Mouse (Mus musculus) liver, embryonic 11.5 days (tissue): ENCODE data around the gene Zfp13. TPM values are rescaled to one million over a fixed set of nuclear protein-coding genes. Genes with fewer than 3 reads are reported as not detected.

ENCODE experiments used
- ATAC-seq: fragments of 200-750 bp; cut with Nextera tagmentation; replicated peaks from 2 replicates; pipeline ENCODE4 v1.8.0; 2017; ENCODE audit warnings: moderate number of reproducible peaks, mild to moderate bottlenecking, moderate TSS enrichment, moderate library complexity; ENCODE audit not compliant: low FRiP score
- DNase-seq: peaks from one replicate; pipeline ENCODE4 v3.0.0-alpha.2; 2017; ENCODE audit warnings: low spot score
- H3K27ac ChIP-seq: fragments of 300-500 bp; sonication (generic); 2 replicates; pipeline ENCODE4 v1.5.1; 2014; ENCODE audit warnings: mild to moderate bottlenecking, low read depth, low read length, control low read depth
- H3K27me3 ChIP-seq: fragments of 300-500 bp; sonication (generic); replicated peaks from 2 replicates; pipeline ENCODE4 v1.6.1; 2014; ENCODE audit warnings: low read length, mixed read lengths; ENCODE audit not compliant: control insufficient read depth, insufficient read depth
- H3K36me3 ChIP-seq: fragments of 300-500 bp; sonication (generic); 2 replicates; pipeline ENCODE4 v1.6.1; 2014; ENCODE audit warnings: mild to moderate bottlenecking, low read length, moderate library complexity, mixed read lengths; ENCODE audit not compliant: control insufficient read depth, insufficient read depth
- H3K4me1 ChIP-seq: fragments of 300-500 bp; sonication (generic); replicated peaks from 2 replicates; pipeline ENCODE4 v1.6.1; 2014; ENCODE audit warnings: low read length, mixed read lengths; ENCODE audit not compliant: control insufficient read depth, insufficient read depth
- H3K4me2 ChIP-seq: fragments of 300-500 bp; sonication (generic); 2 replicates; pipeline ENCODE4 v1.6.1; 2014; ENCODE audit warnings: mild to moderate bottlenecking, control low read depth, moderate library complexity
- H3K4me3 ChIP-seq: fragments of 300-500 bp; sonication (generic); 2 replicates; pipeline ENCODE4 v1.5.1; 2014; ENCODE audit warnings: low read depth, low read length, control low read depth
- H3K9ac ChIP-seq: fragments of 300-500 bp; sonication (generic); 2 replicates; pipeline ENCODE4 v1.6.1; 2014; ENCODE audit warnings: low read depth, low read length, control low read depth
- H3K9me3 ChIP-seq: fragments of 300-500 bp; sonication (generic); 2 replicates; pipeline ENCODE4 v1.6.1; 2016; ENCODE audit warnings: low read length, inconsistent platforms, mixed read lengths; ENCODE audit not compliant: control insufficient read depth
- WGBS: fragments of 180-500 bp; shearing (Covaris S2); extraction: QIAGEN DNeasy Blood & Tissue Kit; methylation state at CpG from one replicate; pipeline ENCODE4 v1.1.7; 2014; 5-methylcytosine and 5-hydroxymethylcytosine counted together
- polyA plus RNA-seq: library from polyadenylated mRNA; unstranded; fragments of >200 nt; fragmentation: Nextera tagmentation; extraction: Ambion mirVana; gene quantifications from 2 replicates; pipeline ENCODE4 v1.2.1, GENCODE M21; 2014

The Zfp13 gene
- polyA plus RNA-seq, 1 experiment from 2014 or later, result 5.6 TPM

- Histone ChIP-seq H3K4me1 (peaks cover 19% of the 10 kb centered on the region), H3K27ac (no peak overlapping the region), H3K4me2 (peak overlapping the region; percentile 19; the same call in 1 of the 2 replicates), H3K27me3 (no peaks in the 10 kb centered on the region), H3K9me3 (no peaks in the 10 kb centered on the region), H3K9ac (no peak overlapping the region), H3K36me3 (no peaks in the 10 kb centered on the region), H3K4me3 (no peak overlapping the region)
- ATAC-seq (no peak), DNase-seq (no peak)
- 22% methylated on average over 5 of the region's 5 CpGs for WGBS
These were observed 56.0 kb downstream of the Zfp13 start for GRCm38 (mm10) chr17:23543325-23543724.

- Histone ChIP-seq H3K9me3 (no peaks in the 10 kb centered on the region), H3K4me1 (peaks cover 19% of the 10 kb centered on the region), H3K36me3 (no peaks in the 10 kb centered on the region), H3K9ac (no peak overlapping the region), H3K4me2 (peak overlapping the region; percentile 19; the same call in 1 of the 2 replicates), H3K4me3 (0 out of 2 replicates have a peak overlapping the region, but pooled peaks have one; percentile 5), H3K27me3 (no peaks in the 10 kb centered on the region), H3K27ac (no peak overlapping the region)
- ATAC-seq (no peak), DNase-seq (no peak)
- 37% methylated on average over 4 of the region's 4 CpGs for WGBS
These were observed 56.5 kb downstream of the Zfp13 start for GRCm38 (mm10) chr17:23542835-23543234.

GRCm38 (mm10) chr17:23542004-23542720, 57.1 kb downstream of the Zfp13 start:
- peaks cover 19% of the 10 kb centered on the region for H3K4me1 ChIP-seq

GRCm38 (mm10) chr17:23540605-23541475, 58.4 kb downstream of the Zfp13 start:
- WGBS, result 9% methylated on average over 31 of the region's 31 CpGs
- Histone ChIP-seq H3K9me3 (no peaks in the 10 kb centered on the region), H3K4me2 (peak overlapping the region; percentile 66), H3K27me3 (no peaks in the 10 kb centered on the region), H3K4me3 (peak overlapping the region; percentile 53), H3K9ac (peak overlapping the region; percentile 35), H3K4me1 (peaks cover 19% of the 10 kb centered on the region), H3K36me3 (no peaks in the 10 kb centered on the region), H3K27ac (no peak overlapping the region)
- DNase-seq, result peak; percentile 84
- ATAC-seq, result peak; percentile 78

More at GRCm38 (mm10) chr17:23542004-23542720, 57.1 kb downstream of the Zfp13 start:
- Histone ChIP-seq H3K4me3 (peak overlapping the region; percentile 35), H3K36me3 (no peaks in the 10 kb centered on the region), H3K9ac (0 out of 2 replicates have a peak overlapping the region, but pooled peaks have one; percentile 3), H3K27ac (no peak overlapping the region), H3K4me2 (peak overlapping the region; percentile 55), H3K27me3 (no peaks in the 10 kb centered on the region), H3K9me3 (no peaks in the 10 kb centered on the region)
- ATAC-seq (no peak), DNase-seq (no peak)
- WGBS, result 22% methylated on average over 12 of the region's 12 CpGs

- no peak for DNase-seq
- Histone ChIP-seq H3K4me1 (peaks cover 19% of the 10 kb centered on the region), H3K27ac (no peak overlapping the region), H3K36me3 (no peaks in the 10 kb centered on the region), H3K4me3 (peak overlapping the region; percentile 53), H3K9me3 (no peaks in the 10 kb centered on the region), H3K4me2 (peak overlapping the region; percentile 66), H3K27me3 (no peaks in the 10 kb centered on the region), H3K9ac (peak overlapping the region; percentile 35)
- ATAC-seq, result peak; percentile 3; the same call in 1 of the 2 replicates
- WGBS, result 40% methylated on average over 3 of the region's 3 CpGs
These were observed 59.2 kb downstream of the Zfp13 start for GRCm38 (mm10) chr17:23540106-23540505.

GRCm38 (mm10) chr17:23539608-23540007, 59.7 kb downstream of the Zfp13 start:
- Histone ChIP-seq H3K9ac (no peak overlapping the region), H3K9me3 (no peaks in the 10 kb centered on the region), H3K4me3 (no peak overlapping the region), H3K27me3 (no peaks in the 10 kb centered on the region), H3K27ac (no peak overlapping the region), H3K4me1 (peaks cover 19% of the 10 kb centered on the region), H3K4me2 (no peak overlapping the region), H3K36me3 (no peaks in the 10 kb centered on the region)
- WGBS, result 89% methylated on average over 5 of the region's 5 CpGs
- DNase-seq, result no peak
- no peak for ATAC-seq

GRCm38 (mm10) chr17:23538299-23539015, 60.8 kb downstream of the Zfp13 start:
- Histone ChIP-seq H3K36me3 (no peaks in the 10 kb centered on the region), H3K4me1 (peaks cover 19% of the 10 kb centered on the region), H3K9ac (no peak overlapping the region), H3K27me3 (no peaks in the 10 kb centered on the region), H3K9me3 (no peaks in the 10 kb centered on the region), H3K27ac (no peak overlapping the region), H3K4me2 (peak overlapping the region; percentile 66), H3K4me3 (peak overlapping the region; percentile 39)
- WGBS, result 8% methylated on average over 21 of the region's 21 CpGs
- no peak for ATAC-seq
- DNase-seq, result no peak

- H3K4me1 ChIP-seq, result peaks cover 19% of the 10 kb centered on the region
- no peaks in the 10 kb centered on the region for H3K36me3 ChIP-seq
- no peaks in the 10 kb centered on the region for H3K9me3 ChIP-seq
- peak; percentile 69 for DNase-seq
- H3K27ac ChIP-seq, result no peak overlapping the region
- ATAC-seq, result no peak
- H3K27me3 ChIP-seq, result no peaks in the 10 kb centered on the region
- 0 out of 2 replicates have a peak overlapping the region, but pooled peaks have one; percentile 0 for H3K9ac ChIP-seq
- WGBS, result 5% methylated on average over 27 of the region's 27 CpGs
- H3K4me2 ChIP-seq, result peak overlapping the region; percentile 66
- peak overlapping the region; percentile 39 for H3K4me3 ChIP-seq
These were observed 61.6 kb downstream of the Zfp13 start for GRCm38 (mm10) chr17:23537554-23538255.
